In genomic region chr19:23447988-23448497, GRCm38 (mm10) we compare ENCODE assay signal across 8 mouse cellular contexts. TPM values are rescaled to one million over a fixed set of nuclear protein-coding genes. Genes with fewer than 3 reads are reported as not detected.
DNase-seq lines count a peak whose midpoint lies in the region; ATAC-seq and TF ChIP-seq lines count a peak whose summit lies in the region.

TSS of gene Mamdc2 (minus strand) at chr19:23448442.

- no peak within 1 kb of the TSS for H3K27ac ChIP-seq in ES-E14 (ENCODE audit: insufficient read depth, low read depth, low read length, poor library complexity, severe bottlenecking)
- no peak within 1 kb of the TSS for H3K27ac ChIP-seq in heart, embryonic 14.5 days (replicated peaks in 1 of 2; ENCODE audit: control insufficient read depth in 1 of 2, insufficient read depth in 1 of 2, low read depth in 2 of 2, low read length in 2 of 2)
- H3K27ac ChIP-seq in limb, embryonic 10.5 days = peak within 1 kb of the TSS; percentile 79
- 0 out of 2 replicates have a peak within 1 kb of the TSS, but pooled peaks have one; percentile 41 for H3K27ac ChIP-seq in small intestine, adult 2 months (ENCODE audit: insufficient read depth, low read depth, low read length)

- peak within 1 kb of the TSS; percentile 20 to 23 for H3K4me3 ChIP-seq in ES-E14 (ENCODE audit: insufficient read depth in 1 of 2, low read depth in 1 of 2, low read length in 2 of 2, poor library complexity in 1 of 2, severe bottlenecking in 1 of 2)
- H3K4me3 ChIP-seq in heart, embryonic 14.5 days (ENCODE audit: control insufficient read depth in 1 of 2, insufficient read depth in 1 of 2, low read depth in 1 of 2, low read length in 2 of 2) = peak within 1 kb of the TSS; percentile 43 to 54
- H3K4me3 ChIP-seq in limb, embryonic 10.5 days = peak within 1 kb of the TSS; percentile 60
- peak within 1 kb of the TSS; percentile 62 for H3K4me3 ChIP-seq in small intestine, adult 2 months (ENCODE audit: low read depth, low read length)

- in situ Hi-C loops in ES-E14 (cut with MboI; ENCODE audit: low sequenced_read_pairs in 2 of 2, unreplicated experiment in 2 of 2) = no loop called here

- no peaks in the 10 kb centered on the region for H3K36me3 ChIP-seq in ES-E14 (ENCODE audit: control insufficient read depth, insufficient read depth, low read length, poor library complexity, severe bottlenecking)
- H3K36me3 ChIP-seq in heart, embryonic 14.5 days (ENCODE audit: control insufficient read depth, insufficient read depth, low read length) = no peaks in the 10 kb centered on the region
- H3K36me3 ChIP-seq in limb, embryonic 10.5 days = no peaks in the 10 kb centered on the region
- no peaks in the 10 kb centered on the region for H3K36me3 ChIP-seq in small intestine, adult 2 months (ENCODE audit: control insufficient read depth, insufficient read depth, low read length)

- ATAC-seq in heart, embryonic 14.5 days (ENCODE audit: insufficient number of reproducible peaks, insufficient read depth, low FRiP score, low read depth) = 0 out of 2 replicates have a peak, but pooled peaks have one; percentile 26
- ATAC-seq in megakaryocyte progenitor cell, adult 5-6 weeks (replicated peaks; ENCODE audit: poor library complexity) = 0 out of 2 replicates have a peak, but pooled peaks have one; percentile 8

- H3K4me1 ChIP-seq in ES-E14 (ENCODE audit: control insufficient read depth in 2 of 2, insufficient read depth in 2 of 2, low read length in 2 of 2, poor library complexity in 1 of 2) = peaks cover 0 to 7% of the 10 kb centered on the region in 2 experiments; a peak in 1 of 4 replicates
- peaks cover 8 to 11% of the 10 kb centered on the region in 2 experiments for H3K4me1 ChIP-seq in heart, embryonic 14.5 days (ENCODE audit: control insufficient read depth in 2 of 2, insufficient read depth in 2 of 2, low read length in 2 of 2)
- peaks cover 45% of the 10 kb centered on the region for H3K4me1 ChIP-seq in limb, embryonic 10.5 days
- no peaks in the 10 kb centered on the region for H3K4me1 ChIP-seq in small intestine, adult 2 months (ENCODE audit: control insufficient read depth, insufficient read depth, insufficient read length, low read length)

- peak within 1 kb of the TSS; percentile 98 for H3K4me2 ChIP-seq in heart, embryonic 14.5 days (ENCODE audit: low read length)

- no peaks in the 10 kb centered on the region for H3K27me3 ChIP-seq in heart, embryonic 14.5 days (ENCODE audit: control insufficient read depth, insufficient read depth, low read length)
- 0 out of 2 replicates have a peak, but pooled peaks cover 8% of the 10 kb centered on the region for H3K27me3 ChIP-seq in limb, embryonic 10.5 days (ENCODE audit: low read depth, poor library complexity, severe bottlenecking)
- H3K27me3 ChIP-seq in small intestine, adult 2 months (ENCODE audit: control insufficient read depth, insufficient read depth, low read length) = no peaks in the 10 kb centered on the region

- 2% methylated on average over 19 of the region's 19 CpGs for WGBS in heart, embryonic 14.5 days
- WGBS in limb, embryonic 10.5 days = 1% methylated on average over 19 of the region's 19 CpGs
- WGBS in small intestine, adult 2 months = 3% methylated on average over 19 of the region's 19 CpGs

- no peak for TF ChIP-seq POLR2A in small intestine, adult 2 months (IDR thresholded peaks at IDR 0.05; ENCODE audit: low read depth, low read length)

- H3K9me3 ChIP-seq in ES-E14 (ENCODE audit: control insufficient read depth, insufficient read depth, low read depth, low read length) = no peaks in the 10 kb centered on the region
- peaks cover 6% of the 10 kb centered on the region for H3K9me3 ChIP-seq in heart, embryonic 14.5 days (ENCODE audit: control insufficient read depth, low read length)
- no peaks in the 10 kb centered on the region for H3K9me3 ChIP-seq in limb, embryonic 10.5 days (replicated peaks)

- peak; percentile 4 to 39 for DNase-seq in adrenal gland, adult (ENCODE audit: inconsistent age in 2 of 2, low spot score in 1 of 2)
- DNase-seq in adrenal gland, adult 18-20 months (ENCODE audit: low spot score in 2 of 2) = no peak
- DNase-seq in ES-E14 (ENCODE audit: low read depth, low spot score) = no peak
- DNase-seq in embryo, embryonic 10 days (ENCODE audit: low spot score) = peak; percentile 56
- no peak for DNase-seq in limb, embryonic 10.5 days (ENCODE audit: low spot score)

- no peak within 1 kb of the TSS; the same call in 1 of the 2 replicates for H3K9ac ChIP-seq in ES-E14 (ENCODE audit: insufficient read depth, low read depth, low read length, poor library complexity, severe bottlenecking)
- H3K9ac ChIP-seq in heart, embryonic 14.5 days (ENCODE audit: low read length) = peak within 1 kb of the TSS; percentile 64

- no peak for TF ChIP-seq CTCF in small intestine, adult 2 months (IDR thresholded peaks at IDR 0.05; ENCODE audit: extremely low read depth, insufficient read length, insufficient replicate concordance, low read depth, low read length)

TF ChIP-seq in ES-E14, 5 proteins besides CTCF, POLR2A, EP300 and RAD21:
- TF ChIP-seq CHD2 (IDR thresholded peaks at IDR 0.05; ENCODE audit: low read depth, low read length) = no peak
- TF ChIP-seq ZC3H11A (IDR thresholded peaks at IDR 0.05; ENCODE audit: borderline replicate concordance, low read depth, low read length) = no peak
- TF ChIP-seq ZNF384 (IDR thresholded peaks at IDR 0.05; ENCODE audit: low read depth, low read length) = no peak
- no peak for TF ChIP-seq HCFC1 (IDR thresholded peaks at IDR 0.05; ENCODE audit: borderline replicate concordance, insufficient read depth, low read length)
- no peak for TF ChIP-seq MAFK (IDR thresholded peaks at IDR 0.05; ENCODE audit: insufficient read depth, low read depth, low read length)

RNA-seq across cellular contexts. Expression of gene Mamdc2, which starts in this region (rescaled TPM):
- total RNA-seq in adrenal gland, adult 18-20 months (2021) = 1 to 10 TPM; 2.2 to 2.3 TPM
- total RNA-seq in ES-E14 (2012; rRNA removed) = 0.26 and 0.85 TPM in 2 replicates
- 1.2 and 1.7 TPM in 2 replicates for polyA plus RNA-seq in heart, embryonic 14.5 days (2014; fragmentation: Nextera tagmentation; extraction: Ambion mirVana)
- 2.0 and 2.3 TPM in 2 replicates for polyA plus RNA-seq in limb, embryonic 10.5 days (2016; fragmentation: Nextera tagmentation; extraction: Ambion mirVana)
- 0.20 and 0.35 TPM in 2 replicates for total RNA-seq in megakaryocyte progenitor cell, adult 5-6 weeks (2015)
- 0.17 and 0.54 TPM in 2 replicates for total RNA-seq in megakaryocyte progenitor cell, adult 5-6 weeks (2017)
- 1.8 and 2.3 TPM in 2 replicates for polyA plus RNA-seq in small intestine, adult 2 months (2012; rRNA removed)

Comparison
In these comparisons a context has a peak if more than half of its experiments do, and no peak if none do; other contexts are left out.
1. DNase-seq: peak in adrenal gland, adult (2 of 2) and embryo, embryonic 10 days (single experiment); none in adrenal gland, adult 18-20 months (0 of 2), ES-E14 (single experiment) and limb, embryonic 10.5 days (single experiment).
2. Peak in ATAC-seq in megakaryocyte progenitor cell, adult 5-6 weeks; RNA of the gene not detected or under 1 TPM.
3. H3K27ac ChIP-seq: peak in limb, embryonic 10.5 days (single experiment) and small intestine, adult 2 months (single experiment); none in ES-E14 (single experiment) and heart, embryonic 14.5 days (0 of 2).
4. Peak in every context shown above with its lines, with median percentiles within 50 percentile points of each other: H3K4me3 ChIP-seq.